Mouse (Mus musculus): Measurements from ENCODE around the gene Lrrc57.
A peak's percentile ranks its signal among the peaks of the same experiment; 100 is the strongest.

Lrrc57 gene

GRCm38 (mm10) chr2:120608830-120609723 is at the start of gene Lrrc57, which contains the start of gene Haus2:
TSS of gene Lrrc57 (minus strand) at chr2:120609520.
TSS of gene Haus2 (plus strand) at chr2:120609383.
- DNase-seq (ENCODE audit: low spot score in 2 of 2), result peak; percentile 81 to 89

GRCm38 (mm10) chr2:120658486-120658885 is 49.2 kb upstream of the Lrrc57 start:
- DNase-seq (ENCODE audit: low spot score in 2 of 2), result no peak

- DNase-seq (ENCODE audit: low spot score in 2 of 2), result no peak
These were observed 47.4 kb upstream of the Lrrc57 start for GRCm38 (mm10) chr2:120656711-120657110.

GRCm38 (mm10) chr2:120655905-120656304 is 46.6 kb upstream of the Lrrc57 start:
- DNase-seq (ENCODE audit: low spot score in 2 of 2), result no peak

- no peak for DNase-seq (ENCODE audit: low spot score in 2 of 2)
These were observed 45.4 kb upstream of the Lrrc57 start for GRCm38 (mm10) chr2:120654693-120655092.

GRCm38 (mm10) chr2:120652925-120653284 is 43.6 kb upstream of the Lrrc57 start:
- no peak for DNase-seq (ENCODE audit: low spot score in 2 of 2)

- DNase-seq (ENCODE audit: low spot score in 2 of 2), result no peak
These were observed 43.1 kb upstream of the Lrrc57 start for GRCm38 (mm10) chr2:120652256-120652924.

GRCm38 (mm10) chr2:120646777-120647176 is 37.5 kb upstream of the Lrrc57 start:
- no peak for DNase-seq (ENCODE audit: low spot score in 2 of 2)

- no peak for DNase-seq (ENCODE audit: low spot score in 2 of 2)
These were observed 34.5 kb upstream of the Lrrc57 start for GRCm38 (mm10) chr2:120643836-120644235.

- DNase-seq (ENCODE audit: low spot score in 2 of 2), result no peak
These were observed 31.5 kb upstream of the Lrrc57 start for GRCm38 (mm10) chr2:120640835-120641234.

- no peak for DNase-seq (ENCODE audit: low spot score in 2 of 2)
These were observed 22.6 kb upstream of the Lrrc57 start for GRCm38 (mm10) chr2:120631957-120632356.

GRCm38 (mm10) chr2:120631521-120631920 is 22.2 kb upstream of the Lrrc57 start:
- no peak for DNase-seq (ENCODE audit: low spot score in 2 of 2)

GRCm38 (mm10) chr2:120630655-120631054 is 21.3 kb upstream of the Lrrc57 start:
- no peak for DNase-seq (ENCODE audit: low spot score in 2 of 2)

GRCm38 (mm10) chr2:120630246-120630645 is 20.9 kb upstream of the Lrrc57 start:
- DNase-seq (ENCODE audit: low spot score in 2 of 2), result no peak

- DNase-seq (ENCODE audit: low spot score in 2 of 2), result peak; percentile 97 to 99
These were observed 19.8 kb upstream of the Lrrc57 start, which contains the start of gene Stard9 for GRCm38 (mm10) chr2:120628886-120629735. TSS of gene Stard9 (plus strand) at chr2:120629121.

GRCm38 (mm10) chr2:120628076-120628865 is 19.0 kb upstream of the Lrrc57 start:
- no peak for DNase-seq (ENCODE audit: low spot score in 2 of 2)

GRCm38 (mm10) chr2:120622920-120623319 is 13.6 kb upstream of the Lrrc57 start:
- DNase-seq (ENCODE audit: low spot score in 2 of 2), result no peak

- DNase-seq (ENCODE audit: low spot score in 2 of 2), result no peak
These were observed 10.2 kb upstream of the Lrrc57 start for GRCm38 (mm10) chr2:120619538-120619937.

GRCm38 (mm10) chr2:120616279-120617163 is 7.2 kb upstream of the Lrrc57 start:
- DNase-seq (ENCODE audit: low spot score in 2 of 2), result no peak

Measured in left cerebral cortex, adult 9 months (tissue).